Mouse (Mus musculus) heart, adult 10 weeks (tissue): ENCODE results near the gene Olfr1484. TPM values are rescaled to one million over a fixed set of nuclear protein-coding genes. Genes with fewer than 3 reads are reported as not detected.

Experiments
- polyA plus RNA-seq: library from polyadenylated mRNA; stranded (reverse); fragments of 350-450 nt; fragmentation: Illumina TruSeq; extraction: RNeasy Lipid Tissue Mini Kit (QIAGEN cat#74804); gene quantifications from one replicate; pipeline ENCODE4 v1.2.3, GENCODE M21; 2014; ENCODE audit warnings: low read depth, low replicate concordance

Gene Olfr1484
- polyA plus RNA-seq = not detected

GRCm38 (mm10) chr19:13583211-13583610 is at the start of gene Olfr1484:
Gene Olfr1484, plus strand, starts transcription at chr19:13583511.

GRCm38 (mm10) chr19:13617075-13617474 is 33.8 kb downstream of the Olfr1484 start, which contains the start of gene Olfr1487:
Gene Olfr1487, plus strand, starts transcription at chr19:13617375.

GRCm38 (mm10) chr19:13631321-13631720 is 48.0 kb downstream of the Olfr1484 start, which contains the start of gene Olfr1489:
Gene Olfr1489, plus strand, starts transcription at chr19:13631621.

Other genes starting within 250 kb of the Olfr1484 start
- gene Olfr1466, start 244.6 kb upstream of the Olfr1484 start, polyA plus RNA-seq = not detected
- not detected for gene Olfr1467, start 221.3 kb upstream of the Olfr1484 start, polyA plus RNA-seq
- gene Olfr1469, start 175.7 kb upstream of the Olfr1484 start, polyA plus RNA-seq = not detected
- not detected for gene Olfr1471, start 140.1 kb upstream of the Olfr1484 start, polyA plus RNA-seq
- not detected for gene Olfr1472, start 127.4 kb upstream of the Olfr1484 start, polyA plus RNA-seq
- gene Olfr1474, start 113.9 kb upstream of the Olfr1484 start, polyA plus RNA-seq = not detected
- not detected for gene Olfr1475, start 103.3 kb upstream of the Olfr1484 start, polyA plus RNA-seq
- gene Olfr1477, start 83.0 kb upstream of the Olfr1484 start, polyA plus RNA-seq = not detected
- gene Olfr1480, start 55.6 kb upstream of the Olfr1484 start, polyA plus RNA-seq = not detected
- gene Olfr1487, start 33.9 kb downstream of the Olfr1484 start, polyA plus RNA-seq = not detected
- gene Olfr1489, start 48.1 kb downstream of the Olfr1484 start, polyA plus RNA-seq = not detected
- not detected for gene Olfr1490, start 67.6 kb downstream of the Olfr1484 start, polyA plus RNA-seq
- gene Olfr1491, start 113.8 kb downstream of the Olfr1484 start, polyA plus RNA-seq = not detected
- gene Olfr1493-ps1, start 139.8 kb downstream of the Olfr1484 start, polyA plus RNA-seq = not detected
- gene Olfr1494, start 156.2 kb downstream of the Olfr1484 start, polyA plus RNA-seq = not detected
- gene Olfr1495, start 181.1 kb downstream of the Olfr1484 start, polyA plus RNA-seq = not detected
- not detected for gene Olfr1496, start 194.4 kb downstream of the Olfr1484 start, polyA plus RNA-seq
- not detected for gene Olfr1497, start 214.7 kb downstream of the Olfr1484 start, polyA plus RNA-seq
- gene Olfr1499, start 235.9 kb downstream of the Olfr1484 start, polyA plus RNA-seq = not detected
- gene Olfr1500, start 247.0 kb downstream of the Olfr1484 start, polyA plus RNA-seq = not detected